Mouse (Mus musculus) liver, postnatal 0 days (tissue): ENCODE data around the gene Dmap1. TPM values are rescaled to one million over a fixed set of nuclear protein-coding genes. Genes with fewer than 3 reads are reported as not detected.

ENCODE experiments used
- ATAC-seq: fragments of 200-750 bp; cut with Nextera tagmentation; 2 replicates; pipeline ENCODE4 v1.8.0; 2017; ENCODE audit warnings: mild to moderate bottlenecking, moderate library complexity
- DNase-seq: peaks from one replicate; pipeline ENCODE4 v3.0.0-alpha.2; 2016
- H3K27ac ChIP-seq: fragments of 300-500 bp; sonication (generic); 2 replicates; pipeline ENCODE4 v1.5.1; 2014; ENCODE audit warnings: antibody characterized with exemption, moderate library complexity, mild to moderate bottlenecking, low read depth
- H3K27me3 ChIP-seq: fragments of 300-500 bp; sonication (generic); 2 replicates; pipeline ENCODE4 v1.6.1; 2014; ENCODE audit warnings: low read length, control low read depth, mixed read lengths; ENCODE audit not compliant: insufficient read depth
- H3K36me3 ChIP-seq: fragments of 300-500 bp; sonication (generic); replicated peaks from 2 replicates; pipeline ENCODE4 v1.6.1; 2014; ENCODE audit warnings: mild to moderate bottlenecking, control low read depth, low read length, moderate library complexity, mixed read lengths; ENCODE audit not compliant: insufficient read depth
- H3K4me1 ChIP-seq: fragments of 300-500 bp; sonication (generic); 2 replicates; pipeline ENCODE4 v1.6.1; 2014; ENCODE audit warnings: antibody characterized with exemption, mild to moderate bottlenecking, control low read depth; ENCODE audit not compliant: insufficient read depth
- H3K4me2 ChIP-seq: fragments of 300-500 bp; sonication (generic); 2 replicates; pipeline ENCODE4 v1.6.1; 2014; ENCODE audit warnings: low read depth, mild to moderate bottlenecking, low read length, moderate library complexity, mixed read lengths
- H3K4me3 ChIP-seq: fragments of 300-500 bp; sonication (generic); 2 replicates; pipeline ENCODE4 v1.5.1; 2014; ENCODE audit warnings: low read depth, low read length
- H3K9ac ChIP-seq: fragments of 300-500 bp; sonication (generic); replicated peaks from 2 replicates; pipeline ENCODE4 v1.6.1; 2014; ENCODE audit warnings: mild to moderate bottlenecking, moderate library complexity
- H3K9me3 ChIP-seq: fragments of 300-500 bp; sonication (generic); 2 replicates; pipeline ENCODE4 v1.6.1; 2016; ENCODE audit warnings: mild to moderate bottlenecking, control low read depth, low read length, mixed read lengths
- CTCF ChIP-seq: sonication (generic); IDR thresholded peaks from 2 replicates; pipeline ENCODE4 v1.5.1; 2016; ENCODE audit warnings: antibody characterized with exemption, low read depth
- EP300 ChIP-seq: IDR thresholded peaks from 2 replicates; pipeline ENCODE4 v1.6.1; 2016; ENCODE audit warnings: antibody characterized with exemption, low read depth, mild to moderate bottlenecking
- WGBS: fragments of 180-500 bp; shearing (Covaris S2); extraction: QIAGEN DNeasy Blood & Tissue Kit; methylation state at CpG from one replicate; pipeline ENCODE4 v1.1.7; 2014; ENCODE audit not compliant: insufficient replicate concordance; 5-methylcytosine and 5-hydroxymethylcytosine counted together
- polyA plus RNA-seq: library from polyadenylated mRNA; unstranded; fragments of >200 nt; fragmentation: Nextera tagmentation; extraction: Ambion mirVana; gene quantifications from 2 replicates; pipeline ENCODE4 v1.2.1, GENCODE M21; 2015

The Dmap1 gene
- polyA plus RNA-seq, 1 experiment from 2014 or later = 14.6 TPM

DNA sequence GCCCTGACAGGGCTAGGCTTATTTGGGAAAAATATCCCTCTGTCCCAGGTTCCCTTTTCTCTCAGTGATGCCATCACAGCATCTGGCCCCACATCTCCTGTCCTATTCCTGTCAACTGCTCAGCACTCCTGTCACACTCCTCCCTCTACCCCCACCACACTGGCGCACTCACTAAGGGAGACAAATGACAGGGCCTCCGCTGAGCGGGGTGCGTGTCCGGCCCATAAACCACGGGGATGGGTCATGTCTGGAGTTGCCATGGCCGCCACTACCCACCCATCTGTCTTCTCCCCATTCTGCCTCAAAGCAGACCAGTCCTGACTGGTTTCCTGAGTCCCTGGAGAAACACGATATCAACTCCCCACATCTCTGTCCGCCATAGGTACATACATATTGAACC is 10.0 kb downstream of the Dmap1 start:
- Histone ChIP-seq H3K4me3 (no peak overlapping the region), H3K9me3 (no peaks in the 10 kb centered on the region), H3K36me3 (peaks cover 31% of the 10 kb centered on the region), H3K27ac (no peak overlapping the region), H3K9ac (no peak overlapping the region), H3K4me1 (no peaks in the 10 kb centered on the region), H3K27me3 (no peaks in the 10 kb centered on the region), H3K4me2 (no peak overlapping the region)
- ATAC-seq (no peak), DNase-seq (no peak)
- TF ChIP-seq CTCF (no peak), EP300 (no peak)
- 82% methylated on average over 9 of the region's 9 CpGs for WGBS

GRCm38 (mm10) chr4:117669874-117670273 is 12.2 kb downstream of the Dmap1 start:
- TF ChIP-seq CTCF (no peak), EP300 (no peak)
- DNase-seq = no peak
- H3K9ac ChIP-seq = no peak overlapping the region
- H3K4me3 ChIP-seq = no peak overlapping the region
- H3K36me3 ChIP-seq = peaks cover 10% of the 10 kb centered on the region
- H3K4me2 ChIP-seq = no peak overlapping the region
- 81% methylated on average over 7 of the region's 7 CpGs for WGBS
- no peak overlapping the region for H3K27ac ChIP-seq
- H3K9me3 ChIP-seq = no peaks in the 10 kb centered on the region
- no peaks in the 10 kb centered on the region for H3K27me3 ChIP-seq
- H3K4me1 ChIP-seq = no peaks in the 10 kb centered on the region
- no peak for ATAC-seq

GRCm38 (mm10) chr4:117666054-117666453 is 16.0 kb downstream of the Dmap1 start:
- 88% methylated on average over 8 of the region's 8 CpGs for WGBS
- no peak for ATAC-seq

GRCm38 (mm10) chr4:117665531-117665930 is 16.5 kb downstream of the Dmap1 start:
- Histone ChIP-seq H3K9me3 (no peaks in the 10 kb centered on the region), H3K4me3 (no peak overlapping the region), H3K36me3 (no peaks in the 10 kb centered on the region), H3K9ac (no peak overlapping the region), H3K27ac (no peak overlapping the region), H3K27me3 (no peaks in the 10 kb centered on the region), H3K4me1 (no peaks in the 10 kb centered on the region), H3K4me2 (no peak overlapping the region)
- DNase-seq (no peak), ATAC-seq (no peak)
- no peak for TF ChIP-seq EP300
- no peak for TF ChIP-seq CTCF
- WGBS = 80% methylated on average over 7 of the region's 7 CpGs

More at GRCm38 (mm10) chr4:117666054-117666453, 16.0 kb downstream of the Dmap1 start:
- no peak overlapping the region for H3K4me3 ChIP-seq
- no peak overlapping the region for H3K4me2 ChIP-seq
- no peak overlapping the region for H3K27ac ChIP-seq
- DNase-seq = no peak
- TF ChIP-seq CTCF = no peak
- TF ChIP-seq EP300 = no peak
- no peak overlapping the region for H3K9ac ChIP-seq
- no peaks in the 10 kb centered on the region for H3K9me3 ChIP-seq
- no peaks in the 10 kb centered on the region for H3K36me3 ChIP-seq
- H3K27me3 ChIP-seq = no peaks in the 10 kb centered on the region
- H3K4me1 ChIP-seq = no peaks in the 10 kb centered on the region

GRCm38 (mm10) chr4:117664411-117665137 is 17.5 kb downstream of the Dmap1 start:
- no peak overlapping the region for H3K27ac ChIP-seq
- no peak for DNase-seq
- ATAC-seq = no peak
- TF ChIP-seq EP300 (no peak), CTCF (no peak)
- H3K4me2 ChIP-seq = no peak overlapping the region
- no peaks in the 10 kb centered on the region for H3K9me3 ChIP-seq
- no peaks in the 10 kb centered on the region for H3K27me3 ChIP-seq
- H3K9ac ChIP-seq = no peak overlapping the region
- WGBS = 88% methylated on average over 10 of the region's 10 CpGs
- no peak overlapping the region for H3K4me3 ChIP-seq
- H3K4me1 ChIP-seq = no peaks in the 10 kb centered on the region
- H3K36me3 ChIP-seq = no peaks in the 10 kb centered on the region; the same call in 1 of the 2 replicates

- DNase-seq = no peak
- H3K4me3 ChIP-seq = no peak overlapping the region
- no peak for ATAC-seq
- no peak for TF ChIP-seq EP300
- no peak for TF ChIP-seq CTCF
- no peak overlapping the region for H3K27ac ChIP-seq
- no peaks in the 10 kb centered on the region for H3K4me1 ChIP-seq
- no peak overlapping the region for H3K4me2 ChIP-seq
- no peak overlapping the region for H3K9ac ChIP-seq
- H3K9me3 ChIP-seq = no peaks in the 10 kb centered on the region
- 92% methylated on average over 5 of the region's 5 CpGs for WGBS
- no peaks in the 10 kb centered on the region for H3K27me3 ChIP-seq
- H3K36me3 ChIP-seq = peaks cover 2% of the 10 kb centered on the region; the same call in 1 of the 2 replicates
These were observed 22.1 kb downstream of the Dmap1 start for GRCm38 (mm10) chr4:117660001-117660400.
